Mouse (Mus musculus) hindbrain, embryonic 10.5 days (tissue): ENCODE data around the gene Olfr1404. TPM values are rescaled to one million over a fixed set of nuclear protein-coding genes. Genes with fewer than 3 reads are reported as not detected.

Experiments
- polyA plus RNA-seq: library from polyadenylated mRNA; unstranded; fragments of >200 nt; fragmentation: Nextera tagmentation; extraction: Ambion mirVana; gene quantifications from 2 replicates; pipeline ENCODE4 v1.2.1, GENCODE M21; 2016

Olfr1404 gene
- polyA plus RNA-seq, 1 experiment from 2014 or later = not detected

Other genes with a start within 250 kb of the Olfr1404 start
- not detected in 2 replicates for gene Olfr1408, start 75.0 kb upstream of the Olfr1404 start, polyA plus RNA-seq
- gene Olfr1406, start 21.8 kb upstream of the Olfr1404 start, polyA plus RNA-seq = not detected in 2 replicates
- gene Olfr218, start 14.6 kb upstream of the Olfr1404 start, polyA plus RNA-seq = not detected in 2 replicates
- not detected in 2 replicates for gene Fcer1a, start 14.8 kb downstream of the Olfr1404 start, polyA plus RNA-seq
- gene Olfr418, start 53.6 kb downstream of the Olfr1404 start, polyA plus RNA-seq = not detected in 2 replicates
- gene Mptx2, start 65.4 kb downstream of the Olfr1404 start, polyA plus RNA-seq = not detected in 2 replicates
- 2.3 and 2.4 TPM in 2 replicates for gene Ackr1, start 121.4 kb downstream of the Olfr1404 start, polyA plus RNA-seq
- gene Aim2, start 138.5 kb downstream of the Olfr1404 start, polyA plus RNA-seq = 3.9 and 4.8 TPM in 2 replicates
- gene Cadm3, start 155.3 kb downstream of the Olfr1404 start, polyA plus RNA-seq = 3.9 and 17.7 TPM in 2 replicates